Mouse (Mus musculus) hindbrain, embryonic 15.5 days (tissue): ENCODE data around the gene Cyp1b1. TPM values are rescaled to one million over a fixed set of nuclear protein-coding genes. Genes with fewer than 3 reads are reported as not detected.

Experiments used
- ATAC-seq: fragments of 200-750 bp; cut with Nextera tagmentation; 2 replicates; pipeline ENCODE4 v1.8.0; 2017; ENCODE audit warnings: low read depth, moderate number of reproducible peaks, moderate TSS enrichment; ENCODE audit not compliant: low FRiP score
- H3K27ac ChIP-seq: fragments of 300-500 bp; sonication (generic); replicated peaks from 2 replicates; pipeline ENCODE4 v1.5.1; 2015; ENCODE audit warnings: mild to moderate bottlenecking, inconsistent platforms
- H3K27me3 ChIP-seq: fragments of 300-500 bp; sonication (generic); 2 replicates; pipeline ENCODE4 v1.6.1; 2015; ENCODE audit warnings: control low read depth, inconsistent platforms
- H3K36me3 ChIP-seq: fragments of 300-500 bp; sonication (generic); 2 replicates; pipeline ENCODE4 v1.6.1; 2015; ENCODE audit warnings: control low read depth, inconsistent platforms
- H3K4me1 ChIP-seq: fragments of 300-500 bp; sonication (generic); replicated peaks from 2 replicates; pipeline ENCODE4 v1.6.1; 2015; ENCODE audit warnings: control low read depth, inconsistent platforms
- H3K4me2 ChIP-seq: fragments of 300-500 bp; sonication (generic); 2 replicates; pipeline ENCODE4 v1.6.1; 2015; ENCODE audit warnings: moderate library complexity, mild to moderate bottlenecking, inconsistent platforms
- H3K4me3 ChIP-seq: fragments of 300-500 bp; sonication (generic); 2 replicates; pipeline ENCODE4 v1.5.1; 2015; ENCODE audit warnings: mild to moderate bottlenecking, inconsistent platforms
- H3K9ac ChIP-seq: fragments of 300-500 bp; sonication (generic); 2 replicates; pipeline ENCODE4 v1.6.1; 2015; ENCODE audit warnings: inconsistent platforms
- H3K9me3 ChIP-seq: fragments of 300-500 bp; sonication (generic); 2 replicates; pipeline ENCODE4 v1.6.1; 2016; ENCODE audit warnings: control low read depth, inconsistent platforms
- WGBS: fragments of 180-500 bp; shearing (Covaris S2); methylation state at CpG from one replicate; pipeline ENCODE4 v1.1.7; 2015; 5-methylcytosine and 5-hydroxymethylcytosine counted together
- polyA plus RNA-seq: library from polyadenylated mRNA; unstranded; fragments of >200 nt; fragmentation: Nextera tagmentation; extraction: Ambion mirVana; gene quantifications from 2 replicates; pipeline ENCODE4 v1.2.1, GENCODE M21; 2015

Gene Cyp1b1
- polyA plus RNA-seq, 1 experiment from 2014 or later, result 8.1 TPM

GRCm38 (mm10) chr17:79663393-79664105 is 51.3 kb downstream of the Cyp1b1 start:
- no peaks in the 10 kb centered on the region for H3K9me3 ChIP-seq
- H3K36me3 ChIP-seq, result no peaks in the 10 kb centered on the region
- no peak overlapping the region for H3K4me2 ChIP-seq
- 15% methylated on average over 3 of the region's 3 CpGs for WGBS
- no peak overlapping the region for H3K9ac ChIP-seq
- no peak overlapping the region for H3K27ac ChIP-seq
- no peaks in the 10 kb centered on the region for H3K27me3 ChIP-seq
- no peaks in the 10 kb centered on the region for H3K4me1 ChIP-seq
- H3K4me3 ChIP-seq, result no peak overlapping the region
- ATAC-seq, result no peak

- WGBS, result 87% methylated on average over 9 of the region's 9 CpGs
- Histone ChIP-seq H3K9me3 (no peaks in the 10 kb centered on the region), H3K4me3 (no peak overlapping the region), H3K4me1 (no peaks in the 10 kb centered on the region), H3K36me3 (no peaks in the 10 kb centered on the region), H3K27me3 (no peaks in the 10 kb centered on the region), H3K9ac (no peak overlapping the region), H3K4me2 (no peak overlapping the region), H3K27ac (no peak overlapping the region)
- ATAC-seq, result no peak
Observed at GRCm38 (mm10) chr17:79661848-79662247, 53.0 kb downstream of the Cyp1b1 start.

- Histone ChIP-seq H3K9ac (no peak overlapping the region), H3K4me2 (no peak overlapping the region), H3K27me3 (no peaks in the 10 kb centered on the region), H3K4me3 (no peak overlapping the region), H3K27ac (no peak overlapping the region), H3K4me1 (no peaks in the 10 kb centered on the region), H3K9me3 (no peaks in the 10 kb centered on the region), H3K36me3 (no peaks in the 10 kb centered on the region)
- no peak for ATAC-seq
- 45% methylated on average over 7 of the region's 7 CpGs for WGBS
Observed at GRCm38 (mm10) chr17:79661387-79661786, 53.5 kb downstream of the Cyp1b1 start.

- ATAC-seq, result no peak
- Histone ChIP-seq H3K36me3 (no peaks in the 10 kb centered on the region), H3K27ac (no peak overlapping the region), H3K4me1 (no peaks in the 10 kb centered on the region), H3K27me3 (no peaks in the 10 kb centered on the region), H3K9me3 (no peaks in the 10 kb centered on the region), H3K4me3 (no peak overlapping the region), H3K4me2 (no peak overlapping the region), H3K9ac (no peak overlapping the region)
- 75% methylated on average over 8 of the region's 8 CpGs for WGBS
Observed at GRCm38 (mm10) chr17:79658863-79659262, 56.0 kb downstream of the Cyp1b1 start.

GRCm38 (mm10) chr17:79658452-79658851 is 56.4 kb downstream of the Cyp1b1 start:
- Histone ChIP-seq H3K36me3 (no peaks in the 10 kb centered on the region), H3K4me1 (no peaks in the 10 kb centered on the region), H3K9me3 (no peaks in the 10 kb centered on the region), H3K4me3 (no peak overlapping the region), H3K9ac (no peak overlapping the region), H3K27me3 (no peaks in the 10 kb centered on the region), H3K4me2 (no peak overlapping the region), H3K27ac (no peak overlapping the region)
- WGBS, result 68% methylated on average over 3 of the region's 3 CpGs
- no peak for ATAC-seq

- WGBS, result 68% methylated on average over 9 of the region's 9 CpGs
Observed at GRCm38 (mm10) chr17:79657785-79658184, 57.1 kb downstream of the Cyp1b1 start.

GRCm38 (mm10) chr17:79654187-79654586 is 60.7 kb downstream of the Cyp1b1 start:
- Histone ChIP-seq H3K27ac (no peak overlapping the region), H3K4me1 (no peaks in the 10 kb centered on the region), H3K27me3 (no peaks in the 10 kb centered on the region), H3K4me2 (no peak overlapping the region), H3K36me3 (no peaks in the 10 kb centered on the region), H3K9me3 (no peaks in the 10 kb centered on the region), H3K4me3 (no peak overlapping the region), H3K9ac (no peak overlapping the region)
- 68% methylated on average over 3 of the region's 3 CpGs for WGBS
- no peak for ATAC-seq

More at GRCm38 (mm10) chr17:79657785-79658184, 57.1 kb downstream of the Cyp1b1 start:
- H3K27ac ChIP-seq, result no peak overlapping the region
- no peak overlapping the region for H3K4me3 ChIP-seq
- no peaks in the 10 kb centered on the region for H3K27me3 ChIP-seq
- H3K4me2 ChIP-seq, result no peak overlapping the region
- no peak overlapping the region for H3K9ac ChIP-seq
- no peaks in the 10 kb centered on the region for H3K36me3 ChIP-seq
- ATAC-seq, result no peak
- no peaks in the 10 kb centered on the region for H3K9me3 ChIP-seq
- no peaks in the 10 kb centered on the region for H3K4me1 ChIP-seq

- no peaks in the 10 kb centered on the region for H3K27me3 ChIP-seq
- H3K9me3 ChIP-seq, result no peaks in the 10 kb centered on the region
- no peaks in the 10 kb centered on the region for H3K4me1 ChIP-seq
- H3K4me3 ChIP-seq, result no peak overlapping the region
- 87% methylated on average over 1 of the region's 1 CpGs for WGBS
- ATAC-seq, result no peak
- no peak overlapping the region for H3K4me2 ChIP-seq
- H3K36me3 ChIP-seq, result no peaks in the 10 kb centered on the region
- H3K27ac ChIP-seq, result no peak overlapping the region
- no peak overlapping the region for H3K9ac ChIP-seq
Observed at GRCm38 (mm10) chr17:79653171-79653570, 61.7 kb downstream of the Cyp1b1 start.

Other genes starting within 250 kb of the Cyp1b1 start
- gene Rmdn2, start 103.2 kb downstream of the Cyp1b1 start, polyA plus RNA-seq, result 9.1 and 9.8 TPM in 2 replicates
- 34.2 and 35.5 TPM in 2 replicates for gene Atl2, start 181.1 kb upstream of the Cyp1b1 start, polyA plus RNA-seq